Mouse (Mus musculus): Measurements from ENCODE around the gene Swt1.
A peak's percentile ranks its signal among the peaks of the same experiment; 100 is the strongest.
"Not testable (repeated sequence)": the region's sequence is repeated elsewhere in the genome, so short reads cannot be mapped to it uniquely, and the experiment has no call there.

Gene Swt1

GRCm38 (mm10) chr1:151366944-151367605 lies 61.2 kb downstream of the Swt1 start:
- DNase-seq, result no peak

GRCm38 (mm10) chr1:151359374-151359773 lies 68.9 kb downstream of the Swt1 start:
- DNase-seq, result no peak

GRCm38 (mm10) chr1:151355994-151356393 lies 72.3 kb downstream of the Swt1 start:
- no peak for DNase-seq

- DNase-seq, result peak; percentile 23 to 40
Observed at GRCm38 (mm10) chr1:151352911-151353310, 75.3 kb downstream of the Swt1 start.

- DNase-seq, result not testable (repeated sequence)
Observed at GRCm38 (mm10) chr1:151348293-151348692, 80.0 kb downstream of the Swt1 start.

GRCm38 (mm10) chr1:151346681-151347127 lies 81.6 kb downstream of the Swt1 start:
- DNase-seq, result no peak

- no peak for DNase-seq
Observed at GRCm38 (mm10) chr1:151345863-151346195, 82.4 kb downstream of the Swt1 start.

- DNase-seq, result peak; percentile 95 to 96
Observed at GRCm38 (mm10) chr1:151345109-151345862, 83.0 kb downstream of the Swt1 start.

GRCm38 (mm10) chr1:151344283-151345108 lies 83.8 kb downstream of the Swt1 start, which contains the start of gene Ivns1abp:
Ivns1abp (plus strand) TSS chr1:151344477.
- peak; percentile 98 to 99 for DNase-seq

GRCm38 (mm10) chr1:151343571-151344282 lies 84.5 kb downstream of the Swt1 start:
- DNase-seq, result peak in 1 of 2 experiments; percentile 26

GRCm38 (mm10) chr1:151342968-151343367 lies 85.3 kb downstream of the Swt1 start:
- DNase-seq, result peak; percentile 30 to 53

- DNase-seq, result no peak
Observed at GRCm38 (mm10) chr1:151342311-151342710, 85.9 kb downstream of the Swt1 start.

- no peak for DNase-seq
Observed at GRCm38 (mm10) chr1:151341321-151342044, 86.8 kb downstream of the Swt1 start.

GRCm38 (mm10) chr1:151338941-151339340 lies 89.3 kb downstream of the Swt1 start:
- DNase-seq, result peak in 1 of 2 experiments; percentile 32

GRCm38 (mm10) chr1:151338234-151338633 lies 90.0 kb downstream of the Swt1 start:
- peak in 1 of 2 experiments; percentile 11 for DNase-seq

- no peak for DNase-seq
Observed at GRCm38 (mm10) chr1:151332819-151333218, 95.4 kb downstream of the Swt1 start.

- no peak for DNase-seq
Observed at GRCm38 (mm10) chr1:151329601-151330000, 98.7 kb downstream of the Swt1 start.

- no peak for DNase-seq
Observed at GRCm38 (mm10) chr1:151328341-151329097, 99.7 kb downstream of the Swt1 start.

- DNase-seq, result no peak
Observed at GRCm38 (mm10) chr1:151325328-151325727, 102.9 kb downstream of the Swt1 start.

GRCm38 (mm10) chr1:151320408-151320807 lies 107.8 kb downstream of the Swt1 start:
- no peak for DNase-seq

GRCm38 (mm10) chr1:151319267-151319666 lies 109.0 kb downstream of the Swt1 start:
- DNase-seq, result no peak
